Mouse (Mus musculus): ENCODE measurements around the gene BC004004.

DNA sequence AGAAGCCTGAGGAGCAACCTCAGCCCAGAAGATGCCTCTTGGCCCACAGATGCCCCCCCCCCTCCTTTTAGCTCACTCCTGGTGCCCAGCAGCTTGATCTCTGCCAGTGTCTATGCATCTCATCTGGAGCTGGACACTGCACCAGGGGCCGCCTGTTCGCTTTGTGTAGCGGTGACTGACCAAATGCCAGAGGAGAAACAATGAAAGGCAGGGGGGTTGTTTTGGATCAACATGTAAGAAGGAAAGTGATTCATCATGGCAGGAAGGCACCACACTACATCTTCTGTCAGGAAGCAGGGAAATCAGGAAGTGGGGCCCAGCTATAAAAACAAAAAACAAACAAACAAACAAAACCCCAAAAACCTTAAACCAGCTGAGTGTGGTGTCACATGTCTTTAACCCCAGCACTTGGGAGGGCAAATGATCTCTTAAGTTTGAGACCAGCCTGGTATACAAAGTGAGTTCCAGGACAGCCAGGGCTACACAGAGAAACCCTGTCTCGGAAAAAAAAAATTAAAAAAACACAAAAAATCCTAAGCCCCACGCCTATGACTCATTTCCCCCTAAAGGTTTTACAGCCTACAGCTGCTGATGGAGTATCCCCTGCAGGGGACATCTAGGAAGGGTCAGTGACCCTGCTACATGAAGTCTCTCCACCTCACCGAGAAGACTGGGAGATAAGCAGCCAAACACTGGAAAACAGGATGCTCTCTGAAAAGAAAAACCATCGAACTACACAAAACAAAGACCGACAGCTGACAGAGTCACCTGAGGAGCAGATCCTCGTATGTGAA lies 47.3 kb downstream of the BC004004 start:
- TF ChIP-seq CTCF (IDR thresholded peaks at IDR 0.05; ENCODE audit: low read depth, low read length) (no peak), GATA1 (IDR thresholded peaks at IDR 0.05; ENCODE audit: borderline replicate concordance, low read length) (no peak), GATA2 (IDR thresholded peaks at IDR 0.05; ENCODE audit: borderline replicate concordance, low read depth, low read length) (no peak), POLR2AphosphoS5 (IDR thresholded peaks at IDR 0.05; ENCODE audit: insufficient replicate concordance, low read depth, low read length) (no peak)

Data from G1E (cell line).